Mouse (Mus musculus) left cerebral cortex, postnatal 4 days (tissue): ENCODE data around the gene Prkaa1. TPM values are rescaled to one million over a fixed set of nuclear protein-coding genes. Genes with fewer than 3 reads are reported as not detected.
A peak's percentile ranks its signal among the peaks of the same experiment; 100 is the strongest.

Experiments
- DNase-seq: peaks from one replicate; pipeline ENCODE4 v3.0.0-alpha.2; 2022
- intact Hi-C: fragments of 180-260 bp; cut with DNase I; formaldehyde crosslinking; loops from one replicate; pipeline ENCODE4 v1.15.1; 2025
- total RNA-seq, 2 experiments: library from RNA; stranded (reverse); gene quantifications; 2 replicates each; pipeline ENCODE4 v1.2.3; 2021

Gene Prkaa1
- 10 to 100 TPM; 20.1 to 20.3 TPM for total RNA-seq

DNA sequence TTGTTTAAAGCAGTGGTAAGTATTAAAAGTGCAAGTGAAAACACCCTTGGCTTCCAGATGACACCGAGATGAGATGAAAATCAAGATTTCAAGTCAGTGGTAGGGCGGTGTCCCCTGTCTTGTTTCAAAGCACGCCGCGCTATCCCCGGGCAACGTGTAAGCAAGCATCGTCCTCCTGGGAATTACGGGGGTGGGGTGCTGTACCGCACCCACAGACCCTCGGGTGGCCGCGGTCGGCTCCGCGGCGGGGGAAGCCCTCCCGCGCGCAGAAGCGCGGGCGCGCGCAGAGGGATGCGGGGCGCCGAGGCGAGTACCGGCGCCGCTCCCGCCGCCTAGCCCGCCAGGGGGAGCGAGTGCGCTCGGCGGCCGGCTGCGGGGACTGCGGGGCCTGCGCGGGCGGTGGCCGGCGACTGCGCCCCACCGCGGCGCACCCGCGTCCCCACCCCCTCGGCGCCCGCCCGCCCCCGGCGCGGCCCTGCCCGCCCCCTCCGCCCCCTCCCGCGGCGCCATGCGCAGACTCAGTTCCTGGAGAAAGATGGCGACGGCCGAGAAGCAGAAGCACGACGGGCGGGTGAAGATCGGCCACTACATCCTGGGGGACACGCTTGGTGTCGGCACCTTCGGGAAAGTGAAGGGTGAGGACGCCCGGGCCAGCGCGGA lies at the start of gene Prkaa1:
TSS of gene Prkaa1 (plus strand) at position 501 of the 660 bp plus-strand sequence.
- intact Hi-C loops, result no loop called here
- DNase-seq, result peak; percentile 84

DNA sequence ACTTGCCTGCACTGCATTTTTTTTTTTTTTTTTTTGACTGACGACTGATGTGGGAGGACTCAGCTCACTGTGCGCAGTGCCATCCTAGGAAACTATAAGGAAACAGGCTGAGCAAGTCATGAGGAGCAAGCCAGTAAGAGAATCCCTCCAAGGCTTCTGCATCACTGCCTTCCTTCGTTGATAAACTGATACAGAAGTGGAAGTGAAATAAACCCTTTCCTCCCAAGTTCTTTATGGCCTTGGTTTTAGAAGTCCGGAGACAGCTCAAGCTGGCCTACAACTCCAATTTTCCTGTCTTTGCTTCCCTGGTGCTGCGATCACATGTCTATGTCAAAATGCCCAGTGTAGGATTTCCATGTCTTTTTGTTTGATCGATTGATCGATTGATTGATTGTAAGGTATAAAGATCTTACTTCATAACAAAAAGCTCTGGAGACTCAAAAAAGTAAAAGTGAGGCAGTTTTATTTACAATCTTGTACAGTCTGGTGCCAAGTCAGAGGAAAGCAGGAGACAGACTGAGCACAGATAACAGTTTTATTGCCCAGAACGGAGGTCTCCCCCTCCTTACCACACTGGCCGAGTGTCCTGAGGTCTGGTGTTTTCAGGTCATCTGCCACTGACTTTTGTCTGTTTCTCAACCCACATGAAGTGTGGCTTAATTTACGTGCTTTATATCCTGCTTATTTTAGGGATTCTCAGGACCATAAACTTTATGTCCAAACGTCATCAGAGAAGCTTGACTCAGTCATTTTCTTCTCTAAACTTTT lies 47.9 kb upstream of the Prkaa1 start:
- no peak for DNase-seq
- intact Hi-C loops, result no loop called here

DNA sequence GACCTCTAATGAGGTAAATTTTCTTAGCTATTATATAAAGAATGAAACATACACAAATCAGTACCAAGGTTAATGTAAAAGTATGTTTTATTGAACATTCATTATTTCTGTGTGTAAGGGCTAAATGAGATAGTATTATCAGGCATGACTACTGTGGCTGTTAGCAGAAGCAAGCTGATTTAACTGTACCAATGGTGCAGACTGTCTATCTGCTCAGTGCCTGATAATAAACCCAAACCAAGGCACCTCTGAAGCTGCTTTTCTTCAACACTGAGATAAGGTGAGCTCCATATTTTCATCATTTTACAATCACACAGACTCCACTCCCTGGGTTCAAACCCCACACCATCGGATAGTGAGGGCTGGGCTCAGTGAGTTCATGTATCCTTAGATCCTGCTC lies 46.3 kb upstream of the Prkaa1 start:
- intact Hi-C loops, result no loop called here
- no peak for DNase-seq

DNA sequence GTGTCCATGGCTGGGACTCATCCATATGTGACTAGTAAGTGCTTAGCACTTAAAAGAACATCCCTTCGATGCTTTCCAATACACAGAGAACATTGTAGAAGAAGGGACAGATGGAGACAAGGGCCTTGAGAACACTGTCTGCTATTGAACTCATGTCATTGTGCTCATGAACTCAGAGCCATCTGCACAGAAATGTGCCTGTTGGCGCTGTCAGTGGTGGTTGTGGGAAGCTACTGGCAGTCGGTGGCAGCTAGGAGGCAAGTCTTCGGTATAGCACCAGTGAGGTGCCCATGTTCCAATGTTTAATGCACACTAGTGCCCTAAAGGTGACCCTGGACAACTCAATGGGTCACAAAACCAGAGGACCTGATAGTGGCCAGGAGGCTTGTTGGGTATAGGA lies 41.3 kb upstream of the Prkaa1 start:
- intact Hi-C loops, result loop anchor here (5.0 kb wide), 1 partner anchor 1045 kb away; no protein-coding TSS in a partner anchor
- DNase-seq, result no peak

DNA sequence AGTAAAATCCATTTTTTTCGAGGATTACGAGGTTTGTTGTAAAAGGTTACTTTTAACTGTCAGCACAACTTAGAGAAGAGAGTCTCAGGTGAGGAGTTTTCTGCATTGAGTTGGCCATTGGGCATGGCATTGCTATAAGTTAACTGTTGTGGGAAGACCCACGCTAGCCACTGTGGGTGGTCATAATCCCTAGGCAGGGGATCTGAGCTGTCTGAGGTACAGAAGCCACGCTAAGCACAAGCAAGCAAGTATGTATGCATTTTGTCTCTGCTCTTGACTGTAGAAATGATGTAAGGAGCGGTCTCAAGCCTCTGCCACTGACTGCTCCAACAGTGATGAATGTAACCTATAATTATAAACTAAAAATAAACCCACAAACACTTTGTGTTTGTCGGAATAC lies 37.8 kb upstream of the Prkaa1 start:
- intact Hi-C loops, result no loop called here
- no peak for DNase-seq

DNA sequence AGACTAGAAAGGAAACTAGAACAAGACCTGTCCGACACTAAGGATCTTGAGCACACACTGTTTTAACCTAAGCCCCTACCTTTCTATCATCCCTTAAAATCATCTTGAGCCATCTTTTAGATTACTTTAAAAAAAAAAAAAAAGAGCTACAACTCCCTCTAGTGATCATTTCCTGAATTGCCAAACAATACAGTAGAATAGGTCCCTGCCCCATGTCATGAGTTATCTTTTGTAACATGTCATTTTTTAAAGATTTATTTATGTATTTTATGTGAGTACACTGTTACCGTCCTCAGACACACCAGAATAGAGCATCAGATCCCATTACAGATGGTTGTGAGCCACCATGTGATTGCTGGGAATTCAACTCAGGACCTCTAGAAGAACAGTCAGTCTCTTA lies 37.4 kb upstream of the Prkaa1 start:
- intact Hi-C loops, result no loop called here
- no peak for DNase-seq

DNA sequence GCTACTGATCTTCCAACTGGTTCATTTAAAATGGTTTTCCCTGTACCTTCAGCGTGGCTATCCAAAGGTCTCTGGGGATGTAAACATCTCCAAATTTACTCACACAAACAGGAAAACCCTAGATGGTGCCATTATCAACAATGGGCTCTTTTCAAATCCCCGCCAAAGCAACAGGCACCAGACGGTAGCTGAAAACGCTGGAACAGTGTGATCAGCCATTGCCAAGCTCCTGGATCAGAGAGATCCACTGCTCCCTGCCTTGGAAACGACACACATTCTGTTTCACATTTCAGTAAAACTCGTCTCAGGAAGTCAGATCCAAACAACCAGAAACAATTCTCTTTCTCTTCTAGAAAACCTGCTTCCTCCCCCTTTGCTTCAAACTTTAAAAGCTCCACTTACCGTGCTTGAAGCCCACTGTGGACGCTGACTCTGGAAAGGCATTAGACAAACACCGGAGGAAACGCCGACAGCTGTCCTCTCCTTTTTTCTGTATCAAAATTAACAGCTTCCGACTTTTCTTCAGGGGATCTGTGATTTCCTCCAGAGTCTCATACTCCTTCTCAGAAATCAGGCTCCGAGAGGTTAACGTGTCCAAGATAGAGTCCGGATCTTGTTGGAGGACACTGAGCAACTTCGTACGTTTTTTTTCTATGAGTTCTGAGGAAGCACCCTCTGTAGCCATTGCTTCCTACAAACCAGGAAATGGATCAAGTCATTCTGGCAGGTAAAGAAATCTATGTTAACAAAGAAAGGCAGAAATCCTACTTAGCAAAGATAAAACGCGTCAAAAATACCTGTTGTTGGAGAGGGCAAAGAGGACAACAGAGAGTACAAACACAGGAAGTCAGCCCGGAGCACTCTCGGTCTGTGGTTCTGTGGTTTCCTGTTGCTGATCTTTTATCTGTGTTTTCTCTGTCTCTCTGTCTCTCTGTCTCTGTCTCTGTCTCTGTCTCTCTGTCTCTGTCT lies 35.7 kb upstream of the Prkaa1 start, which contains the start of gene Card6:
TSS of gene Card6 (minus strand) at position 854 of the 969 bp plus-strand sequence.
- intact Hi-C loops, result no loop called here
- DNase-seq, result no peak

DNA sequence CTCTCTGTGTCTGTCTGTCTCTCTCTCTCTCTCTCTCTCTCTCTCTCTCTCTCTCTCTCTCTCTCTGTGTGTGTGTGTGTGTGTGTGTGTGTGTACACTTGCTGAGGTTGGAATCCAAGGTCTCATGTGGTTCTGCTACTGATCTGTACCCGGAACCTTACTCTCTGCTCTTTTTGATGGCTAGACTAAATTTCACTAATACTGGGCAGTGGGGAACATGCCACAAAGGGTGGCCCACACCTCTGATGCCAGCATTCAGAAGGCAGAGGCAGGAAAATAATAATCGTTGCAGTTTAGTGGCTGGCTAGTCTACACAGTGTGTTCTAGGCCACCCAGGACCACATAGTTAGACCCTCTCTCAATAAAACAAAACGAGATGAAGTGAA lies 35.0 kb upstream of the Prkaa1 start:
- intact Hi-C loops, result no loop called here
- no peak for DNase-seq

DNA sequence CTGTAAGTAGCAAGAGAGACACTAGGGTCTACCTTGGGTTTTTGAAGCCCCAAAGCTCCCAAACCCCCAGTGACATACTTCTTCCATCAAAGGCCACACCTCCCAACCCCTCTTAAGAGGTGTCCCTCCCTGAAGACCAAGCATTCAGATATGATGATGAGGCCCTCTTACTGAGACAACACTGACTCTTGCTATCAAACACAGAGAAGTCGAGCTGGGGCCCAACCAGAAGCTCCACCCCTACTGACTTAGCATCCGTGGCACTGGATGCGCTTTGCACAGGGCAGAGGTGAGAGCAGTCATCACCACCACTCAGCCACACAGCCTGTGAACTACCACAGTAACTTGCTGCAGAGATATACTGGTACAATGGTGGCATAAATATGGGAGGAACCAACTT lies 31.0 kb upstream of the Prkaa1 start:
- intact Hi-C loops, result no loop called here
- DNase-seq, result no peak

DNA sequence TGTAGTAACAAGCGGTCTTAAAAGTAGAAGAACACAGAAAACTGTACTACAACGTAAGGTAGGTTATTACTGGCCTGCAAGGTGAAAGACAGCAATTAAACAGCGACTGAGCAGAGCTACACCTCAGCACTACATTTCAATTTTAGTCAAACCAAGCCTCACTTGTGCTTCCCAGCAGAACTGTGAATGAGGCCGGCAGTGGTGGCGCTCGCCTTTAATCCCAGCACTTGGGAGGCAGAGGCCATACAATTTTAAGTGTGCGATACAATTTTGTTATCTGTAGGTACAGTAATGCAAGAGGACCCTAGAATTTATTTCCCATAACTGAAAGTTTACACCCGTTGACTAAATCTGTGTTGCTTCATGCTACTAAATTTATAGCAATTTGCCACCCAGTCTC lies 28.5 kb upstream of the Prkaa1 start:
- intact Hi-C loops, result no loop called here
- DNase-seq, result no peak

DNA sequence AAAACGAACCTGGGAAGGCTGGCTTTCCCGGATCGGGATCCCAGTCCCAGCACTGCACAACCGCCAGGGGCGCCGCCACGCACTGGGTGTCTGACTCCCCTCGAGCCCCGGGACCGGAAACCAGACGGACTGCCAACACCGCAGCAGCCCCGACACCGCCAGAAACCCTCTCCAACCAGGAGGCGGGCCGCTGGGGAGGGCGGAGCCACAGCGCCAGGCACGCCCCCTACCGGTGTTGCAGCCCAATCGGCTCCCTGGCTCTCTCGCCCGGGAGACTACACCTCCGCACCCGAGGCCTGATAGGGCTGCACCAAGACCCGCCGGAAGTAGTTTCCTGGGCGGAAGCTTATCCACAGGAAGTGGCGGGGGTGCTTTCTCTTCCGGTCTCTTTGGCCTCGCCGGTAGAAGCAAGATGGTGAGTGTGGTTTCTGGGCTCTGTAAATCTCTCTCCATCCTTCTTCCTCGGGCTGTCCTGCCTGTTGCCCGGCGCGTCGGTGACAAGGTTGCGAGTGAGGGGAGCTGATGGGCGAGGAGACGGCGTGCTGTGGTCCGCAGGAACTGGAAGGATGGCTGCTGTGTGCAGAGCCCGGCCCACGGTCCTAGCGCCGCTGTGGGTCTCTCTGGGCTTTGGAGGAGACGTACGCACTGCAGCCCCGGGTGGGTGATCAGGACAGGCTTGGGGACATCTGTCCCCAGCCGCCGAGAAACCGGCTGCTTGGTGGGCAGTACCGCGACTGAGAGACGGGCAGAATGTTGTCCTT lies 27.2 kb upstream of the Prkaa1 start, which contains the start of gene Rpl37:
TSS of gene Rpl37 (plus strand) at position 376 of the 761 bp plus-strand sequence.
- intact Hi-C loops, result no loop called here
- DNase-seq, result peak; percentile 99

DNA sequence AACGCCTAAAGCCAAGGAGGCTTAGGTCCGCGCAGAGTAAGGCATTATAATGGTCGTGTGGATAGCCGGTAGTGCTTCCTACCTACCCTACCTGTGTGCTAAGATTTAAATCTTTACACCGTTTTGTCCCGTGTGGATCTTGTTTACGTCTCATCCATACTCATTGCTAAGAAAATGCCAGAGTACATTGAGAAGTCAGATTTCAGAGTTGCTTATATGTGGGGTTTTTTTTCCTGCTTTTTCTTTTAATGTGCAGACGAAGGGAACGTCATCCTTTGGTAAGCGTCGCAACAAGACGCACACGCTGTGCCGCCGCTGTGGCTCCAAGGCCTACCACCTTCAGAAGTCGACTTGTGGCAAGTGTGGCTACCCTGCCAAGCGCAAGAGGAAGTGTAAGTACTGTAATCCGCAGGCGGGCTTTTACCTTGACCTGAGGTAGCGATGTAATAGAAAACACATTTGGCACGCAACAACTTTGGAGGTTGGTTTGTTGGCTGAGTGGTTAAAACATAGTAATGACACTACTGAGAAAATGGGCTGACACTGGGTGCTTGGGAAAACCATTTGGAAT lies 26.5 kb upstream of the Prkaa1 start:
- intact Hi-C loops, result no loop called here
- no peak for DNase-seq

DNA sequence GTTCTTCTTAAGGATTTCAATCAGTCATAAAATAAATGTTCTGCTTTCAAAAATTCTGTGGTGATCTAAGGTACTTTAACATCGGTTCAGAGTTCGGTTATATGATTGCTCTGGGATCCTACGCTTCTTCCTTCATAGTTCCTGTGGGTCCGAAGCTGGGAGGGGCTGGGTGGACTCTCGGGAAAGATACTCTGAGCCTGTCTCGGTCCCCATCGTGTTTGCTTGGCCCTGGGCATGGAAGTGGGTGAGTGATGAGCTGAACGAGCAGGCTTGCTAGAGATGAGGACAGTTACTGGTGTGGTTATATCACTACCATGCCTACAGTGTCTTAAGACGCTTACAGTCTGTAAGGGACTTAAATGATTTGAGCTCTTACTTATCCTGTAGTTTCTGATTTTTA lies 25.0 kb upstream of the Prkaa1 start:
- no peak for DNase-seq
- intact Hi-C loops, result no loop called here

DNA sequence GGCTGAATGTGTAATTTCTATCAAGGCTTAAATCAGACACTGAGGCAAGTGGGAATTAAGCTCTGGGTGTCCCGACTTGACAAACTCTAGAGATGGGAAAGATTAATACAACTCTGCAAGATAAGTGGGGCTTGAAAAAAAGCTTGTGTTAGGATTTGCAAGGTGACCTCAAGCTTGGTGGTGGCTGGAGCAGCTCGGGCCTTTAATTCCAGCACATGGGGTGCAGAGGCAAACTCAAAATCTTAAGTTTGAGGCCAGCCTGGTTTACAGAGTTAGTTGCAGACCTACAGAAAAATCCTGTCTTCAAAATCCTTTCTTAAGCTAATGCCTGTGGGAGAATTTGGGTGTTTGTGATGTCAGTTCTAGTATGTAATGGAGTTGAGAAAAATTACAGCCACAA lies 24.5 kb upstream of the Prkaa1 start:
- intact Hi-C loops, result no loop called here
- DNase-seq, result no peak

DNA sequence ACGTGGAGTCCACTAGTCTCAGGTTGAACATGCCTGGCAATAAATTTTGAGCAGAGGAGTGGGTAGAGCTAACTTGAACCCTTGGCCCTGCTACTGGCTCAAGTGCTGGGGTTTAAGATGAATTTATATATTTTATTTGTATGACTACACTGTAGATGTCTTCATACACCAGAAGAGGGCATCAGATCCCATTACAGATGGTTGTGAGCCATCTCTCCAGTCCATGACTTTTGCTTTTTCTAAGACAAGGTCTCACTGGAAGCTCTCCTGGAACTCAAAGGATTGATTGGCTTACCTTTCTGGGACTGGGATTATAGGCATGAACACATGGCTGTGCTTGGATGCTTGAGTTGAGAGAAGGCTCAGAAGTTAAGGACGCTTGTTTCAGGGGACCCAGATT lies 24.0 kb upstream of the Prkaa1 start:
- intact Hi-C loops, result no loop called here
- no peak for DNase-seq

DNA sequence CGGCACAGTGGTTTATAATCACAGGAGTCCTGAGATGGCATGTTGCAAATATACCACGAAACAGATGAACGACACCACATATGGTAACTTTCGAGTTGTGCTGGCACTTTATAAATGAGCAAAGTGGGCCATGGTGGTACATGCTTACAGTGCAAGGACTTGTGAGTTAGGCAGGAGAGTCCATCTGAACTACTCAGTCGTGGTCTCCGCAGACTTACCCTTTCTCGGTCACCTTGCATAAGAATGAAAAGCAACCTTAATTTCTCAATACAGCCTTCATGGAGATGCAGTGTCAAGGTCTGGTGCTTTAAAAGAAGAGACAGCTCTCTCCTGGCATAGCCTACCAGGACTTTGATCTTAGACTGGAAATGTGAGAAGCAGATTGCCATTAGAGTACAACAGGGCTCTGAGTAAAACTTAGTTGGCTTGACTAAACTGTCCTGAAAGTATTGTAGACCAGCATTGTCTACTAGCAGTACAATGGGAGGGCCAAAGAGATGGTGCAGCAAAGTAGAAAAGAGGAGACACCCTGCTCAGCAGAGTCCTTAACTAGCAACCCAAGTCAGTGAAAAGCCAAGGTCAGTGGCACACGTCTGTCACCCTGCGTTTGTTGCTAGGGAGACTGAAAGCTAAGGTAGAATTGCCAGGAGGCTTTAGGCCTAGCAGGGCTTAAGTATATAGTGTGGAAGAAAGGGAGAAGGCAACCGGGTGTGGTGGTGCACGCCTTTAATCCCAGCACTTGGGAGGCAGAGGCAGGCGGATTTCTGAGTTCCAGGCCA lies 21.9 kb upstream of the Prkaa1 start:
- intact Hi-C loops, result no loop called here
- DNase-seq, result no peak

DNA sequence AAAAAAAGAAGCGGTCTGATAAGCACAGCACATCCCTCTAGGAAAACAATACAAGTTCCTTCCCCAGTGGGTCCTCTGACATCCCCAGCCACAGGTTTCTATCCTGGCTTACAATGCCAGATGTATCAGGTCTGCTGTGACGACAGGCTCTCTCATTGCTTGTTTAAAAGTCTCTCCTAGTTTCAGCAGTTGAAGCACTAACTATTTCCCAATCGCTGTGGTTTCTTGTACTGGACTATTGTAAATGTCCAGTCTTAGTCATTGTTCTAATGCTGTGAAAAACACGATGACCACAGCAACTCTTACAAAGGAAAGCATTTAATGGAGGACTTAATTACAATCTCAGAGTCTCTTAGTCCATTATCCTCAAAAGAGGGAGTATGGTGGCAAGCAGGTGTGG lies 17.2 kb upstream of the Prkaa1 start:
- DNase-seq, result no peak
- intact Hi-C loops, result no loop called here

DNA sequence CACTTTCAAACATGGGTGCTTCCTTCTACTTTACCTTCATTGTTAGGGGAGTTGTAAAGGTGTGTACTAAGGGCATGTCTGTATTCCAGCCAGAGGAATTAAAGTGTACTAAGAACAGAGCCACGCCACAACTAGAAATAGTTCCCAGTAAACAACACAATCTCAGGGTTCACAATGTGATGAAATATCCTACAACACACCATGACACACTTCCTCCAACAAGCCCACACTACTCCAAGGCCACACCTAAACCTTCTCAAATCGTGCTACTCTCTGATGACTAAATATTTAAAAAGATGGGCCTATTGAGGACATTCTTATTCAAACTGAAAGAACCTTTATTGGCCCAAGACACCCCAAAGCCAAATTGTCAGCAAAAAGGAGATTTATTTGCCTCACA lies 16.2 kb upstream of the Prkaa1 start:
- intact Hi-C loops, result no loop called here
- no peak for DNase-seq

DNA sequence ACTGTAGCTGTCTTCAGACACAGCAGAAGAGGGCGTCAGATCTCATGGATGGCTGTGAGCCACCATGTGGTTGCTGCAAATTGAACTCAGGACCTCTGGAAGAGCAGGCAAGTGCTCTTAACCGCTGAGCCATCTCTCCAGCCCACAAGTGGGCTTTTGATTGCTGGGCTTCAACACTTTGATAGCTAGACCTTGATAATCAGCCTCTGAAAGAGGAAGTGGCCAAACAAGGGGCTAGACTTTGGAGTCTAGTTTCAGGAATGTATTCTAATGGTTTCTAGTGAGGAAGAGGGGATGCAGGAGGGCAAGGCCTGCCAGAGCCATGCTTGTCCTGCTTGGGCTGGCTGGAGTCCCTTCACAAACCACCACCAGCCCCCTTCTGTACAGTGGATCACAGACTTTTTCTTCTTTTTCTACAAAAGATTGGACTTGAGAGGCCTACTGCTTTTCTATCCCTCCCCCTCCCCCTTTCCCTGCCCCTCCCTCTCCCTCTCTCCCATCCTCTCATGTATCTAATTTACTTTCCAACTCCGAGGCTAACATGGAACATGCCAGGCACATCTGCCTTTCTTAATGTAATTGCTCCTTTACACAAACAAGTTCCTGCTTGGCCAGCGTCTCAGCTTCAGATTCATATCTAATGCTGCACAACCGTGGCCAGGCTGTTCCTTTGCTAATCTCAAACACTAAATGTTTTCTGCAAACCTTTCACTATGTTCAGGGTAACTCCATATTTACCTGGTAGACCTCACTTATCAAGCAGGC lies 15.3 kb upstream of the Prkaa1 start:
- intact Hi-C loops, result no loop called here
- DNase-seq, result no peak
